Mouse (Mus musculus) limb, embryonic 13.5 days (tissue): ENCODE data around the gene Rnf212b. TPM values are rescaled to one million over a fixed set of nuclear protein-coding genes. Genes with fewer than 3 reads are reported as not detected.

Experiments used
- polyA plus RNA-seq: library from polyadenylated mRNA; unstranded; fragments of >200 nt; fragmentation: Nextera tagmentation; extraction: Ambion mirVana; gene quantifications from 2 replicates; pipeline ENCODE4 v1.2.1, GENCODE M21; 2015

Rnf212b gene
- polyA plus RNA-seq, 1 experiment from 2014 or later, result not detected

Other genes starting within 250 kb of the Rnf212b start
- gene Ajuba, start 236.6 kb upstream of the Rnf212b start, polyA plus RNA-seq, result 48.8 and 54.4 TPM in 2 replicates
- 7.6 and 8.0 TPM in 2 replicates for gene 4931414P19Rik, start 208.1 kb upstream of the Rnf212b start, polyA plus RNA-seq
- 394 and 410 TPM in 2 replicates for gene Psmb5, start 196.1 kb upstream of the Rnf212b start, polyA plus RNA-seq
- 0.11 TPM in 1 of 2 replicates, not detected in the other for gene Psmb11, start 192.7 kb upstream of the Rnf212b start, polyA plus RNA-seq
- not detected in 2 replicates for gene Gm17606, start 173.2 kb upstream of the Rnf212b start, polyA plus RNA-seq
- 6.7 and 8.2 TPM in 2 replicates for gene Cdh24, start 172.8 kb upstream of the Rnf212b start, polyA plus RNA-seq
- 96.6 and 98.0 TPM in 2 replicates for gene 1700123O20Rik, start 127.9 kb upstream of the Rnf212b start, polyA plus RNA-seq
- gene Acin1, start 127.2 kb upstream of the Rnf212b start, polyA plus RNA-seq, result 166 and 167 TPM in 2 replicates
- gene Gm29776, start 115.3 kb upstream of the Rnf212b start, polyA plus RNA-seq, result 0.31 and 0.33 TPM in 2 replicates
- gene Cebpe, start 102.0 kb upstream of the Rnf212b start, polyA plus RNA-seq, result not detected in 2 replicates
- gene Slc7a8, start 32.2 kb upstream of the Rnf212b start, polyA plus RNA-seq, result 1.7 and 2.3 TPM in 2 replicates
- gene Homez, start 56.8 kb downstream of the Rnf212b start, polyA plus RNA-seq, result 8.9 and 12.7 TPM in 2 replicates
- gene Ppp1r3e, start 63.4 kb downstream of the Rnf212b start, polyA plus RNA-seq, result 0.60 and 1.6 TPM in 2 replicates
- gene Bcl2l2, start 69.2 kb downstream of the Rnf212b start, polyA plus RNA-seq, result 4.0 and 4.4 TPM in 2 replicates
- 0.13 and 0.42 TPM in 2 replicates for gene Gm20521, start 69.3 kb downstream of the Rnf212b start, polyA plus RNA-seq
- 139 TPM in 2 replicates for gene Pabpn1, start 78.4 kb downstream of the Rnf212b start, polyA plus RNA-seq
- 79.1 and 86.2 TPM in 2 replicates for gene Slc22a17, start 99.0 kb downstream of the Rnf212b start, polyA plus RNA-seq
- 46.7 and 50.4 TPM in 2 replicates for gene Efs, start 112.0 kb downstream of the Rnf212b start, polyA plus RNA-seq
- gene Il25, start 118.6 kb downstream of the Rnf212b start, polyA plus RNA-seq, result 0.24 and 0.27 TPM in 2 replicates
- 16.1 and 17.6 TPM in 2 replicates for gene Cmtm5, start 122.1 kb downstream of the Rnf212b start, polyA plus RNA-seq
- gene Myh6, start 152.8 kb downstream of the Rnf212b start, polyA plus RNA-seq, result 1.9 and 2.2 TPM in 2 replicates
- gene Gm17428, start 162.8 kb downstream of the Rnf212b start, polyA plus RNA-seq, result not detected in 2 replicates
- 23.8 and 24.9 TPM in 2 replicates for gene Myh7, start 180.5 kb downstream of the Rnf212b start, polyA plus RNA-seq
- gene Ngdn, start 201.3 kb downstream of the Rnf212b start, polyA plus RNA-seq, result 86.3 and 88.1 TPM in 2 replicates